Comparison of ENCODE assay signal across 20 mouse cellular contexts in genomic region chr7:35794145-35794664, GRCm38 (mm10). TPM values are rescaled to one million over a fixed set of nuclear protein-coding genes. Genes with fewer than 3 reads are reported as not detected.
DNase-seq lines count a peak whose midpoint lies in the region; ATAC-seq and TF ChIP-seq lines count a peak whose summit lies in the region.
"Had no signal": no experiment of that assay in that cellular context is flagged by ENCODE, and none has a peak within 500 bp of the region (broad histone marks: within the 10 kb centered on the region; RNA-seq: fewer than 3 reads in every experiment).

No protein-coding gene starts in this region.

- no peak overlapping the region for H3K9ac ChIP-seq in liver, embryonic 12.5 days
- no peak overlapping the region for H3K9ac ChIP-seq in MEL (ENCODE audit: control insufficient read depth, low read depth, low read length, poor library complexity, severe bottlenecking)
- H3K9ac ChIP-seq in hindbrain, postnatal 0 days (replicated peaks; ENCODE audit: low read length) = no peak overlapping the region
- H3K9ac ChIP-seq: forebrain, postnatal 0 days; hindbrain, embryonic 12.5 days; hindbrain, embryonic 15.5 days had no signal

- 52% methylated on average over 12 of the region's 12 CpGs for WGBS in liver, embryonic 12.5 days (ENCODE audit: insufficient replicate concordance)
- WGBS in hindbrain, postnatal 0 days = 88% methylated on average over 12 of the region's 12 CpGs

- no peak for DNase-seq in liver
- peak; percentile 87 for DNase-seq in MEL (ENCODE audit: low read depth, low spot score)
- peak; percentile 80 for DNase-seq in MEL-GATA-1-ER (ENCODE audit: extremely low read depth, low read depth)
- DNase-seq in hindbrain, postnatal 0 days (ENCODE audit: low spot score) = no peak
- DNase-seq: adrenal gland, postnatal 10 days; adrenal gland, postnatal 36 days; cerebellum, adult 18-20 months; cerebellum, adult 9-10 months; cerebellum, postnatal 14 days; forebrain, postnatal 0 days; gastrocnemius, postnatal 25 days; heart, adult 2 months had no signal

- peak; percentile 82 to 84 for TF ChIP-seq EP300 in MEL (IDR thresholded peaks at IDR 0.05; ENCODE audit: low read depth in 1 of 2, low read length in 2 of 2)

- peak; percentile 36; the same call in 1 of the 2 replicates for ATAC-seq in liver, embryonic 12.5 days
- ATAC-seq in hindbrain, postnatal 0 days = no peak
- no peak for ATAC-seq in erythroid progenitor cell, adult 5-6 weeks (replicated peaks; ENCODE audit: low FRiP score, poor library complexity, severe bottlenecking)
- ATAC-seq: CD4-positive, CD25-positive, alpha-beta regulatory T cell, adult 4 months; forebrain, embryonic 14.5 days; forebrain, postnatal 0 days; Patski had no signal

- no peak for TF ChIP-seq RAD21 in MEL (IDR thresholded peaks at IDR 0.05; ENCODE audit: low read depth, low read length)

- H3K4me3 ChIP-seq in liver, embryonic 12.5 days = no peak overlapping the region
- H3K4me3 ChIP-seq in MEL (ENCODE audit: control insufficient read depth in 1 of 2, insufficient read depth in 1 of 2, low read depth in 2 of 2, low read length in 2 of 2) = no peak overlapping the region
- H3K4me3 ChIP-seq in hindbrain, postnatal 0 days (ENCODE audit: low read length) = no peak overlapping the region
- H3K4me3 ChIP-seq: heart, adult 2 months; heart, embryonic 10.5 days; hindbrain, embryonic 12.5 days; hindbrain, embryonic 15.5 days had no signal

- TF ChIP-seq POLR2A in MEL (IDR thresholded peaks at IDR 0.05; ENCODE audit: control insufficient read depth in 1 of 2, insufficient read depth in 1 of 2, low read depth in 1 of 2, low read length in 2 of 2, poor library complexity in 1 of 2) = 0 out of 4 replicates have a peak, but pooled peaks of 1 of the 2 experiments have one; percentile 28

- H3K4me2 ChIP-seq in liver, embryonic 12.5 days = 0 out of 2 replicates have a peak overlapping the region, but pooled peaks have one; percentile 4
- no peak overlapping the region for H3K4me2 ChIP-seq in hindbrain, postnatal 0 days (ENCODE audit: low read depth, low read length)
- H3K4me2 ChIP-seq: hindbrain, embryonic 12.5 days; hindbrain, embryonic 15.5 days had no signal

- H3K9me3 ChIP-seq in liver, embryonic 12.5 days (replicated peaks) = no peaks in the 10 kb centered on the region
- H3K9me3 ChIP-seq in MEL (replicated peaks; ENCODE audit: insufficient read depth, low read length) = no peaks in the 10 kb centered on the region
- no peaks in the 10 kb centered on the region for H3K9me3 ChIP-seq in hindbrain, postnatal 0 days (ENCODE audit: low read length)
- H3K9me3 ChIP-seq: heart, embryonic 10.5 days; hindbrain, embryonic 12.5 days; hindbrain, embryonic 15.5 days had no signal

- H3K36me3 ChIP-seq in liver, embryonic 12.5 days = peaks cover 89% of the 10 kb centered on the region
- H3K36me3 ChIP-seq in MEL (ENCODE audit: control insufficient read depth in 1 of 2, insufficient read depth in 2 of 2, low read length in 2 of 2) = peaks cover 26 to 62% of the 10 kb centered on the region in 2 experiments
- H3K36me3 ChIP-seq in hindbrain, postnatal 0 days (ENCODE audit: insufficient read depth, low read length) = peaks cover 56% of the 10 kb centered on the region

- no peak for TF ChIP-seq CTCF in MEL (IDR thresholded peaks at IDR 0.05 in 2 of 3, conservative IDR thresholded peaks at IDR 0.05 in 1 of 3; ENCODE audit: control insufficient read depth in 1 of 3, insufficient read depth in 1 of 3, low read depth in 2 of 3, low read length in 3 of 3, poor library complexity in 1 of 3, severe bottlenecking in 1 of 3)
- TF ChIP-seq CTCF in hindbrain, postnatal 0 days (IDR thresholded peaks at IDR 0.05; ENCODE audit: low read depth) = no peak

- peaks cover 52% of the 10 kb centered on the region for H3K4me1 ChIP-seq in liver, embryonic 12.5 days
- H3K4me1 ChIP-seq in MEL (ENCODE audit: control insufficient read depth in 1 of 2, insufficient read depth in 2 of 2, low read length in 2 of 2) = peaks cover 22 to 48% of the 10 kb centered on the region in 2 experiments
- no peaks in the 10 kb centered on the region for H3K4me1 ChIP-seq in hindbrain, postnatal 0 days (ENCODE audit: insufficient read depth, low read length)
- H3K4me1 ChIP-seq: hindbrain, embryonic 12.5 days had no signal

- no peaks in the 10 kb centered on the region for H3K27me3 ChIP-seq in liver, embryonic 12.5 days (replicated peaks)
- no peaks in the 10 kb centered on the region for H3K27me3 ChIP-seq in MEL (ENCODE audit: control insufficient read depth in 1 of 2, insufficient read depth in 2 of 2, low read length in 2 of 2)
- no peaks in the 10 kb centered on the region for H3K27me3 ChIP-seq in hindbrain, postnatal 0 days (ENCODE audit: insufficient read depth, low read length)
- H3K27me3 ChIP-seq: hindbrain, embryonic 12.5 days; hindbrain, embryonic 15.5 days; Patski had no signal

- H3K27ac ChIP-seq in liver, embryonic 12.5 days = no peak overlapping the region
- H3K27ac ChIP-seq in MEL (ENCODE audit: control insufficient read depth, low read depth, low read length) = peak overlapping the region; percentile 55
- H3K27ac ChIP-seq in hindbrain, postnatal 0 days = no peak overlapping the region
- H3K27ac ChIP-seq: heart, adult 2 months; heart, embryonic 10.5 days; hindbrain, embryonic 12.5 days; hindbrain, embryonic 15.5 days had no signal

- H3K79me2 ChIP-seq in MEL (ENCODE audit: control insufficient read depth, insufficient read depth, low read length, poor library complexity) = 0 out of 2 replicates have a peak, but pooled peaks cover 1% of the 10 kb centered on the region

TF ChIP-seq in MEL, 35 proteins besides CTCF, POLR2A, EP300 and RAD21 (continues in another document):
- no peak for TF ChIP-seq UBTF (IDR thresholded peaks at IDR 0.05; ENCODE audit: borderline replicate concordance, insufficient read depth, low read depth, low read length)
- no peak for TF ChIP-seq MAFK (IDR thresholded peaks at IDR 0.05; ENCODE audit: borderline replicate concordance, low read depth, low read length)
- TF ChIP-seq BHLHE40 (IDR thresholded peaks at IDR 0.05; ENCODE audit: borderline replicate concordance, low read depth, low read length) = peak; percentile 91
- peak; percentile 79 for TF ChIP-seq ETS1 (IDR thresholded peaks at IDR 0.05; ENCODE audit: low read depth, low read length)
- no peak for TF ChIP-seq NELFE (IDR thresholded peaks at IDR 0.05; ENCODE audit: low read depth, low read length)
- TF ChIP-seq USF2 (IDR thresholded peaks at IDR 0.05; ENCODE audit: borderline replicate concordance in 1 of 2, insufficient read depth in 1 of 2, low read depth in 1 of 2, low read length in 2 of 2) = 0 out of 4 replicates have a peak, but pooled peaks of 1 of the 2 experiments have one; percentile 32
- peak; percentile 38; the same call in 1 of the 2 replicates for TF ChIP-seq HCFC1 (IDR thresholded peaks at IDR 0.05; ENCODE audit: low read depth, low read length)
- peak; percentile 86 for TF ChIP-seq TCF12 (IDR thresholded peaks at IDR 0.05; ENCODE audit: low read depth, low read length)
- peak; percentile 69 for TF ChIP-seq GATA1 (IDR thresholded peaks at IDR 0.05; ENCODE audit: low read depth, low read length)
- TF ChIP-seq ZKSCAN1 (IDR thresholded peaks at IDR 0.05; ENCODE audit: low read depth, low read length) = no peak
- no peak for TF ChIP-seq GABPA (IDR thresholded peaks at IDR 0.05; ENCODE audit: low read depth, low read length)
- no peak for TF ChIP-seq ZC3H11A (IDR thresholded peaks at IDR 0.05; ENCODE audit: low read depth, low read length)
- no peak for TF ChIP-seq ZMIZ1 (IDR thresholded peaks at IDR 0.05; ENCODE audit: low read depth, low read length)
- TF ChIP-seq SMC3 (IDR thresholded peaks at IDR 0.05; ENCODE audit: low read depth, low read length) = no peak
- TF ChIP-seq POLR2AphosphoS2 (IDR thresholded peaks at IDR 0.05; ENCODE audit: low read length) = no peak
- no peak; the same call in 1 of the 2 replicates for TF ChIP-seq RCOR1 (IDR thresholded peaks at IDR 0.05; ENCODE audit: low read depth, low read length)
- TF ChIP-seq CHD2 (IDR thresholded peaks at IDR 0.05; ENCODE audit: low read length) = no peak
- 0 out of 2 replicates have a peak, but pooled peaks have one; percentile 19 for TF ChIP-seq MYC (IDR thresholded peaks at IDR 0.05; ENCODE audit: low read depth, low read length)
- TF ChIP-seq ZNF384 (IDR thresholded peaks at IDR 0.05; ENCODE audit: low read depth, low read length) = no peak
- no peak for TF ChIP-seq MYB (IDR thresholded peaks at IDR 0.05; ENCODE audit: low read depth, low read length)
- TF ChIP-seq MAX (IDR thresholded peaks at IDR 0.05; ENCODE audit: low read length) = no peak; the same call in none of the 2 replicates
- 0 out of 2 replicates have a peak, but pooled peaks have one; percentile 35 for TF ChIP-seq MAZ (IDR thresholded peaks at IDR 0.05; ENCODE audit: low read depth, low read length)
- TF ChIP-seq TAL1 (IDR thresholded peaks at IDR 0.05; ENCODE audit: low read length) = peak; percentile 79
- peak; percentile 88 for TF ChIP-seq USF1 (IDR thresholded peaks at IDR 0.05; ENCODE audit: low read depth, low read length)
- TF ChIP-seq SIN3A (IDR thresholded peaks at IDR 0.05; ENCODE audit: low read length) = peak; percentile 61; the same call in 1 of the 2 replicates

RNA-seq across cellular contexts. Expression of gene Zfp507, which starts 8.6 kb away (rescaled TPM):
- 8.8 and 9.2 TPM in 2 replicates for polyA plus RNA-seq in liver, embryonic 12.5 days (2016; fragmentation: Nextera tagmentation; extraction: Ambion mirVana)
- 16.0 and 16.4 TPM in 2 replicates for total RNA-seq in MEL (2012; rRNA removed)
- 10 to 100 TPM; 17.7 to 67.2 TPM for polyA plus RNA-seq in MEL (2012; ENCODE audit: insufficient read depth in 1 of 2, insufficient read length in 2 of 2, low read depth in 1 of 2, low replicate concordance in 2 of 2, missing spikeins in 1 of 2)
- 21.3 and 22.8 TPM in 2 replicates for total RNA-seq in hindbrain, postnatal 0 days (2014; rRNA removed)
- 9.9 and 10.4 TPM in 2 replicates for polyA plus RNA-seq in hindbrain, postnatal 0 days (2015; fragmentation: Nextera tagmentation; extraction: Ambion mirVana)
- 6.8 and 8.8 TPM in 2 replicates for total RNA-seq in erythroid progenitor cell, adult 5-6 weeks (2015; ENCODE audit: low replicate concordance)
- 8.1 and 15.9 TPM in 2 replicates for total RNA-seq in erythroid progenitor cell, adult 5-6 weeks (2017; ENCODE audit: low replicate concordance)

RNA-seq across cellular contexts. Expression of gene Dpy19l3, which starts 40.0 kb away (rescaled TPM):
- 9.0 and 12.5 TPM in 2 replicates for polyA plus RNA-seq in liver, embryonic 12.5 days (2016; fragmentation: Nextera tagmentation; extraction: Ambion mirVana)
- total RNA-seq in MEL (2012; rRNA removed) = 5.6 and 7.4 TPM in 2 replicates
- polyA plus RNA-seq in MEL (2012; ENCODE audit: insufficient read depth in 1 of 2, insufficient read length in 2 of 2, low read depth in 1 of 2, low replicate concordance in 2 of 2, missing spikeins in 1 of 2) = 1 to 10 TPM in 1 of 2 experiments, not detected in 1; 9.9 TPM
- 23.3 and 36.9 TPM in 2 replicates for total RNA-seq in hindbrain, postnatal 0 days (2014; rRNA removed)
- 32.1 and 43.7 TPM in 2 replicates for polyA plus RNA-seq in hindbrain, postnatal 0 days (2015; fragmentation: Nextera tagmentation; extraction: Ambion mirVana)
- 4.2 and 5.0 TPM in 2 replicates for total RNA-seq in erythroid progenitor cell, adult 5-6 weeks (2015; ENCODE audit: low replicate concordance)
- 1.0 and 12.7 TPM in 2 replicates for total RNA-seq in erythroid progenitor cell, adult 5-6 weeks (2017; ENCODE audit: low replicate concordance)

Comparison
In these comparisons a context has a peak if more than half of its experiments do, and no peak if none do; other contexts are left out.
1. DNase-seq: peak in MEL (single experiment) and MEL-GATA-1-ER (single experiment); none in liver (single experiment) and hindbrain, postnatal 0 days (single experiment).